Mouse (Mus musculus) ES-Bruce4 (cell line): ENCODE measurements around the gene Gm20489.

Source experiments
- CTCF ChIP-seq: IDR thresholded peaks from one replicate; pipeline ENCODE4 v1.8.1; 2011; ENCODE audit warnings: low read depth, low read length
- EP300 ChIP-seq: IDR thresholded peaks from 2 replicates; pipeline ENCODE4 v1.6.1; 2011; ENCODE audit warnings: low read depth, low read length; ENCODE audit not compliant: insufficient read depth
- POLR2A ChIP-seq: IDR thresholded peaks from one replicate; pipeline ENCODE4 v1.8.1; 2011; ENCODE audit warnings: low read length; ENCODE audit not compliant: insufficient read depth

DNA sequence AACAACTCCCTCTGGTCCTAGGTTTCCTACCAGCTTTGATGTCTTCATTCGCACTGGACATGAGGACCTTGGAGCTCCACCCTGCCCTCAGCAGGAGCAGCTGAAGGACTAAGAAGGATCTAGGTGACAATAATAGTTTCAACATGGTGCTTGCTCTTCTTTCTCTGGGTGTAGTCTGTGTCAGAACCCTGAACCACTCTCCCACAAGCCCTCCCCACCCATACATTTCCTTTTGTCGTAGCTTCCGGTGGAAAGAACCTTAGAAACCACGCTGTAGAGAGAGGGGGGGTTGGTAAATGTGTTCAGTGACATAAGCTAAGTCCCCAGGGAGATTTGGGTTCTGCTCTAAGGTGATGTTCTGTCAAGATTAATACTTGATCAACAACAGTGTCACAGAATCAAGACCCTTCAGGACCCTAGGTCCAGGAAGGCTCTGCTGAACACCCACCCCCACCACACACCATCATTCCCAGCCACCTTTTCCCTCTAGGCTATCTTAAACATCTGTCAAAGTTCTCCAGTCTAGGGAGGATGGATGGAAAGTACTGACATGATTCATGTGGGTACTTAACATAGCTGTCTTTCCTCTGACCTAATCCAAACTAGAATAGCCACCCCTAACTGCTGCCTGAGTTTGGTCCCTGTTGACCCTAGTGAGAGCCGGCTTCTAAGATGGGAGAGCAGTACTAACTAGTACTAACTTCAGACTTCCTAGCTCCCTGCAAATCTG lies 633 bp downstream of the Gm20489 start, which contains the start of gene Il2rg:
- no peak for TF ChIP-seq CTCF
- TF ChIP-seq POLR2A: no peak
- no peak for TF ChIP-seq EP300
